Mouse (Mus musculus) 416B (cell line): ENCODE measurements around the gene Ccdc97.

Experiments used
- DNase-seq: peaks from one replicate; pipeline ENCODE4 v3.0.0; 2011; ENCODE audit warnings: low read depth

The Ccdc97 gene

DNA sequence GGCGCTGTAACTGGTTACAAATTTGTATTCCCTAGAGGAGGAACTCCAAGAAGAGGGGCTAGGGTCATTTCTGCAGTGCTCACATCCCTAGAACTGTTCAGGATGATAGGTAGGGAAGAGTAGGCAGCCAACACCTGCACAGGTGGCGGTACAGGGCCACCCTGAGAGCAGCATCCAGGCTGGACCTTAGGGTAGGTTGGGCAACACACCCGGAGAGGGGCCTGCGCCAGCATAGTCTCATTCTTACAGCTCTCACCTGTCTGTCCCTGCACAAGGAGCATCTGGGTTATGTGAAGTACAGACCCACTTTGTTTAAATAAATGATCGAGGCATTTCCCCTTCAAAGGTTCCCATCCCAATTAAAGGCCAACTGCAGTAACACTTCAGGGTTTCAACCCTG, 1.9 kb upstream of the Ccdc97 start:
- no peak for DNase-seq

DNA sequence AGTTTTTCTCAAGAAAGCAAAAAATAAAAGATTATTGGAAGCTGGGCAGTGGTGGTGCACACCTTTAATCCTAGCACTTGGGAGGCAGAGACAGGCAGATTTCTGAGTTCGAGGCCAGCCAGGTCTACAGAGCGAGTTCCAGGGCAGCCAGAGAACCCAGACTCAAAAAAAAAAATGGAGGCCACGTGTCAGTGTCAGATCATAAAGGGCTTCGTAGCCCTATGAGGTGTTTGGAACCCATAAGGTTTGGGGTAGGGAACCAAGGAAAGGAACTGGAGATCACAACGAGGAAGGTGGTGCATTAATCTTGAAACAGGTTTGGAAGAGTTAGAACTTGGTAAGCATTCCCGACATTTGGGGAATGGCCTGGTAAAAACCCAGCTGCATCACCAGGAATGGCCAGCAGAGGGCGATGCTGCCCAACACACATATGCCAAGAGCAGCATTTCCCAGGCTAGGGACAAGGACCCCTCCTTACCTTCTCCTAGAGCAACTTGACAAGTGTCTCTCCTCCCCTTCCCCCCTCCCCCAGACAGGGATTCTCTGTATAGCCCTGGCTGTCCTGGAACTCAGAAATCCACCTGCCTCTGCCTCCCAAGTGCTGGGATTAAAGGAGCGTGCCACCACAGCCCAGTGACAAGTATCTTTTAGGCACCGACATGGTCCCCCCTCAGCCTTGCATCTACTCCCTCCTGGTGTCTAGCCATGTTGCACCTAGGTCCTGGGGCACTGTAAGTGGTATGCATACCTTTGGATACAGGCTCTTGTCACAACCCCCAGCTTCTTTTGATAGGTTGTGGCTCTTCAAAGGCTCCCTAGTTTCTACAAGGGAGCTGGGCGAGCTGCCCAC, 1.1 kb upstream of the Ccdc97 start:
- DNase-seq = peak; percentile 81

DNA sequence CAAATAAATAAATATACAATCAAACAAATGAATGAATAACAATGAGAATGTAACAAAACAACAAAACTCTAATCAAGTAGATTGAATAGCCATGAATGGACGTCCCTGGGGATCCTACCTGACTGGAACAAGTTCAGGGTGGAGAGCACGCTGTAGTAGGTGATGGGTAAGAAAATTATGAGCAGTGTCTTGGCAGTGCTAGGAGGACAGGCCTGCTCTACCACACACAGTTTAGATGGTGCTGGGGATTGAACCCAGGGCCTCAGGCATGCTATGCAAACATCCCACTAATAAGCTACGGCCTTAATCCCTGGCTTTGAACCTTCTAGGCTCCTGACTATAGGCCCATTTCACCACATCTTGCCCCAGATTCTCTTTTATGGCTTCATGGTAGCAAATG, 1.4 kb downstream of the Ccdc97 start:
- DNase-seq = no peak

DNA sequence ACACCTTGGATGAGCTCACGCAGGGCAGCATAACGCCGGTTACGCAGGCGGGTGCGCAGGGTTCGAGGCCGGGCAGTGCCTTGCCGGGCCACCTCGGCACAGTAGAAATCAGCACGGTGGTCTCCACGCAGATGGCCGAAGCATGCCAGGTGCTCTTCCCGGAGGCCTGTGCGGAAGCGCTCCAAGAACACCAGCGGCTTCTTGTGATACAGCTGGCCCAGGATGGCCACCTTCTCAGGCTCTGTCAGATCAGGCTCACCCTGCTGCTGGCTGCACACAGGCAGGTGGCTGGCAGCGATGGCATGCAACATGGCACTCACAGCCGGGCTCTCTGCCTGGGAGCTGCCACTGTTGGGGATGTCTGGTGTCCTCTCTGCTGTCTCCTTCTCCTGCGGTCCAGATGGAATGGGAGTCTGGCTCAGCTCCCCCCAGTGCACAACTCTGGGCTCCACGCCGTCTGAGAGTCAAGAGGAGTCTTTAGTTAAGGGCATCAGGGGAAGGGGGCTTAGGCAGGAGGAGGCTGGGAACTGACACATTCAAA, 3.1 kb downstream of the Ccdc97 start:
- DNase-seq = no peak

DNA sequence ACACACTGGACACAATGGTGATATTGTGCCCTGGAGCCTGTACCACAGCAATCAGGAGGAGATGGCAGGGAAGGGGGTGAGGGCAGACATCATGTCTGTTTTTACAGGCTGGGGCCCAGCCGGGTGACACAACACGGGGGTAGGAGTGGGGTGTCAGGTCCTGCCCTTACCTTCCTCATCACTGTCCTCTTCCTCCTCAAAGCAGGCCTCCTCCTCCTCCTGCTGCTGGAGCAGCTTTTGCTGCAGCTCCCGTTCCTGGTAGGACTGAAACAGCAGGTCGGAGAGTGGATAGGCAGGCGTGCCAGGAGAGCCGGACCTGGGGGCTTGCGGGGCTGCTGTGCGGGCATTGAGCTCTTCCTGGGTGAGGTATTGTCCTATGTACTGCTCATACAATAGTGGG, 4.3 kb downstream of the Ccdc97 start:
- DNase-seq = no peak

DNA sequence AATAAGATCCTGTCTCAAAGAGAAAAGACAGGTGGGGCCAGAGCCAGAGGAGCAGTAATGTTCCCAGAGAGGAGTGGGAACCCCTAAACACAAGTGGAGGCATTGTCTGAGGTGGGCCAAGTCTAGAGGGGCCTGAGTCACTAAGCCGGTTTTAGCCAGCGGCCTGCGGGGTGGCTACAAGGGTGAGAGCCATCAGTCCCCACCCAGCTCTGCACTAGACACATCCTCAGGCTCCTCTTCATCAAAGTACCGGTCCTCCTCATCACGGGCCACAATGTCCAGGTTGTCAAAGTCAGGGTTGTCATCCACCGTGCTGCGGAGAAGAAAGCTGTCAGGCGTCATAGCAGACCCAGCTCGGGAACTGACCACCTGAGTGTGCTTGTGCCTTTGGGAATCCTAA, 6.1 kb downstream of the Ccdc97 start:
- no peak for DNase-seq

DNA sequence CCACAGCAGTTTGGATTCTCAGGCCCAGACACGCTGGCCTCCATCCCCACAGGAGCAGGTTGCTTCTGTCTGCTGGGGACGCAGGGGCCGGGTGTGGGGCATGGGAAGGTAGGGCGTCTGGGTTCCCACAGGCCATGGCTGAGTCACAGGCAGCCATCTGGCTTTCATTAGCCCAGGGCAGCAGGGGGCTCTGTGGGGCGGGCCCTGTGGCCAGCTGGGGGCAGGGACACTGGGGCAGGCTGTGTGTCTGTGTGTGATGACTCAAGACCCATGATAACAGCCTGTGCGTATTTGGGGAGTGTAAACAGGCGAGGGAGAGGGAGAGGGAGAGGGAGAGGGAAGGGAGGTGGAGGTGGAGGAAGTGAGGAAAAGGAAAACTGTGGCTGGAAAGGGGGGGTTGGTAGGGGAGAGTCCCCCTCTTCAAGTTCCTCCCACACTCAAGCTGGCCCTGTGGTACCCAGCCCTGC, 7.1 kb downstream of the Ccdc97 start:
- peak; percentile 94 for DNase-seq

DNA sequence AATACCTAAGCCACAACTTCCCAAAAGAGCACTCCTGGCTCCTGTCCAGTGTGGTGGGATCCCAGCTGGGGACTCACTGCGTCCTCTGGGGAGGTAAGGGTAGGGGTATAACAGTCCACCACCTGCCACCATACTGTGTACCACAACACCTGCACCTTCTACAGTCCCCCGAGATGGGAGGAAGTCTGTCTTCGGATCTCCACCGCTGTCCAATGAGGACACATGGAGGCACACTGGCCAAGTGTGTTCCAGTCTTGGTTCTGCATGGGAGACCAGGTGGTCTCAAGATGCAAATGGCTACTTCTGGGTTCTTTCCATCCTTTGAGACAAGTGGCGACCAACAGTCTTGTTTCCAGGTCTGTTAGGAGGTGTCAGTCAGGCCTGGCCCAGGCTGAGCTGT, 7.7 kb downstream of the Ccdc97 start:
- no peak for DNase-seq

DNA sequence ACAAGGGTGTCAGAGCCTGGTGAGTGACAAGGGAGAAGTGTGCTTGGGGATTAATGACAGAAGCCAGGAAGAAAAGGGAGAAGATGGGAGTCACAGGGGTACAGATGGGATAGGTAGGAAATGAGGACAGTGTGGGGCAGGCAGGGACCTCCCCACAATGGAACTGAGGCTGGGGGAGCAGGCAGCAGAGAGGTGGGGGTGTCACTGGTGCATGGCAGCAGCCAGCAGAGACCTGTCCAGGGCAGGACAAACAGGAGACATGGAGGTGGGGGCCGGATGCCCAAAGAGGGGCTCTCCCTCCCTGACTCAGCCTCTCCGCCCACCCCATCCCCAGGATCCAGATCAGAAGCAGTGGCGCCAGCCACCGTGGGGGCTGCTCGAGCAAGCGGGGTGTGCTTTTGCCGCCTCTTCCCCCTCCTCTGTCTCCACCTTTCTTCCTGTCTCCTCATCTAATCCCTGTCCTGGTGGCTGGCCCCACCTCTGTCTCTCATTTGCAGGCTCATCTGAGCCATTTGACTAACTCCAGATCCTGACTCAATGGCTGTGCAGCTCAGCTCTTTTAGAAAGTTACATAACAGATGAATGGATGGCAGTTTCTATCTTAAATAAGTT, 8.3 kb downstream of the Ccdc97 start:
- DNase-seq = no peak

DNA sequence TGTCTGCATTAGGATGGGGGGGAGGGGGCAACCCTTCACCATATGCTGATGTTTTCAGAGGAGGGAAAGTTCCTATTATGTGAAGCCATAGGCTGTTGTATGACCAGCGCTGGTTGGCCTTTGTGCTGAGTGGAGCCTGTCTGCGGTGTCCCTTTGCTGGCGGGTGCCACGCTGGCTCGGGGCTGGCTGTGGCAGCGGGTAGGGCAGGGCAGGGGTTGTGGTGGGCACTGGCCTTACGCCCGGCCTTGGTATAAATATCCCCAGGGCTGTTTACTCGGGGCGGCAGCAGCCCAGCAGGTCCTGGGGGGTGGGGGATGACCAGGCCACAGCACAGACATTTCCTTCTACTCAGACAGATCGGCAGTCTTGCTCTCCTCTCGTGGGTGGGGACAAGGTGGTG, 8.9 kb downstream of the Ccdc97 start:
- no peak for DNase-seq

DNA sequence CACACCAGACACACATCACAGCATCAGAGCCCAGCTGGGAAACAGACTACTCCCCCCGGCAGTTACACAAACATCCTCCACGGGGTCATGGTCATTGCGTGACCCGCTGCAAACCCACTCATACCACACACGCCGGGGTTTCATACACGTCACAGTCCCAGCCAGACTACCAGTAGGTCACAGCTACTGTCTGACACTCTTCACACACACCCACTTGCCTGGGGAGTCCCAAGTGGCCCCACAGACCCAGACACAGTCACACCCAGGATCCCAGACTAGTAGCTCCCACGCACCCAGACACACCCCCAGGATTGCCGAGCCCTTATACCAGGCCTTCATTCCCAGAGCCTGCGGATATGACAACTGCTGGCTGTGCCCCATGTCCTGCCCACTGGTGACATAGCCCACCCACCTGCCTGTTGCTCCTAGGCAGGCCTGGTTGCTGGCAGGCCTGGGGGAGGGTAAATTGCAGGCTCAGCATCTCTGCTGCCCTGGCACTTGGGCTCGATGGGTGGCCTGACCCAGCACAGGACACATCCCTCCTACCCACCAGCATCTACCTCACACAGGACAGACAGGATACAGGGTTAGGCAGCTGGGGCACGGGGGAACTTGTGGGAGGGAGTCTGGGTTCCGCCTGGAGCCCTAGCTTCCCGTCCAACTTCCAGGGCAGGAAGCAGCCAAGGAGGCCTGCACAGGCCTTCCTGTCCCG, 11.2 kb downstream of the Ccdc97 start:
- peak; percentile 40 for DNase-seq

DNA sequence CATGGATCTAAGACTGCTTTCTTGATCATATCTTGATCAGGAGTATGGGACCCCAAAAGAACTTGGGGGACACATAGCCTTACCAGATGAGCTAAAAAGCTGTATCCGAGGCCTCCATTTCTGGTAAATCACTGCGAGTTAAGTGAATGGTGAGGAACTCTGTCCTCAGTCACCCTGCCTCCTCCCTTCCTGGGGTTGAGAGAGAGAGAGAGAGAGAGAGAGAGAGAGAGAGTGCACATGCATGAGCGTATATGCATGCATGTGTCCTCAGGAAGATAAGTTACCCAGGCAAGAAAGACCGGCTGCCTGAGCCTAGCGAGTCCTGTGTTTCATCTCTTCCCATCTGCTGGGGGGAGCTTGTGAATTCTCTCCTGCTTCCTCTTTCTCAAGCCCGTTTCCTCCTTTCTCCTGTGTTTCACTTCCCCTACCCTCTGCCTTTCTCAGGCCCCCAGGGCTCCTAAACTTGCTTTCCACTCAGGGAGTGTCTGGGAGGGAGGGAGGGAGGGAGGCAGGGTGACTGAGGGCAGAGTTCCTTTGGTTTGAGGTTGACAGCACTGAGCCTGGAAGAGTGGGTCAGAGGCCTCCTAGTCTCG, 12.2 kb downstream of the Ccdc97 start:
- DNase-seq = no peak

DNA sequence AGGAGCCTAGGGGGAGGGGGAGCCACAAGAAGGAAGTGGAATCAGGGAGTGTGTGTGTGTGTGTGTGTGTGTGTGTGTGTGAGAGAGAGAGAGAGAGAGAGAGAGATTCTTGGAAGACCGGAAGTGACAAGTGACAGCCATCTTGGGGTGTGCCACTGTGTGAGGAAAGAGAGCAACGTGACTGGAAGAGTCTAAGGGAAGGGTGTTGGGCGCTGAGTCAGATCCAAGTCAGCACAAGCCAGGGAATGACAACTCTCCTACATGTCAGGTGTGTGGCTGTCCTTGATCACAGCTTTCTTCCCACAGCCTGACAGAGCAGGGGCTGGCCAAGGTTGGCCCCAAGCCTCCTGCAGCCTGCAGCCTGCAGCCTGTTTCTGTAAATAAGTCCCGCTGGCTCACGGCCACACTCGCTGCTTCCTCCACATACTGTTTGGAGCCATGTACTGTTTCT, 13.1 kb downstream of the Ccdc97 start:
- DNase-seq = no peak

DNA sequence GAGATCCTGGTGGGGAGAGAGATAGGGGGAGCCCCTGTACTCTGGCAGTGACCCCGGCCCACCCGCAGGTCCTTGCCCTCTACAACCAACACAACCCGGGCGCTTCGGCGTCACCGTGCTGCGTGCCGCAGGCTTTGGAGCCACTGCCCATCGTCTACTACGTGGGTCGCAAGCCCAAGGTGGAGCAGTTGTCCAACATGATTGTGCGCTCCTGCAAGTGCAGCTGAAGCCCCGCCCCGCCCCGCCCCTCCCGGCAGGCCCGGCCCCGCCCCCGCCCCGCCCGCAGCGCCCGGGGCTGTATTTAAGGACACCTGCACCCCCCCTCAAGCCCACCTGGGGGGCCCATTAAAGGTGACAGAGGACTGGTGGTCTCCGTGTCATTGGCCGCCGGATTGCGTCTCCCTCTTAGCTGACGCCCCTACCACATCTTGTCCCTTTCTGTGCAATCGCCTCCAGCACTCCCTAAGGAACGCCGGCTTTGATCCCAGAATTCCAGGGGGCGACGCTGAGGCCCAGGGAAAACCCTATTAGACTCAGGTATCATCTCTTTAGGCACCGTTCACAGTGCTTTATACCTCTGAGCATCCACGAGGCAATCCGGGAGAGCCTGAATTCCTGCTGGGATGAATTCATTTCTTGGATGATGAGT, 14.0 kb downstream of the Ccdc97 start:
- no peak for DNase-seq

DNA sequence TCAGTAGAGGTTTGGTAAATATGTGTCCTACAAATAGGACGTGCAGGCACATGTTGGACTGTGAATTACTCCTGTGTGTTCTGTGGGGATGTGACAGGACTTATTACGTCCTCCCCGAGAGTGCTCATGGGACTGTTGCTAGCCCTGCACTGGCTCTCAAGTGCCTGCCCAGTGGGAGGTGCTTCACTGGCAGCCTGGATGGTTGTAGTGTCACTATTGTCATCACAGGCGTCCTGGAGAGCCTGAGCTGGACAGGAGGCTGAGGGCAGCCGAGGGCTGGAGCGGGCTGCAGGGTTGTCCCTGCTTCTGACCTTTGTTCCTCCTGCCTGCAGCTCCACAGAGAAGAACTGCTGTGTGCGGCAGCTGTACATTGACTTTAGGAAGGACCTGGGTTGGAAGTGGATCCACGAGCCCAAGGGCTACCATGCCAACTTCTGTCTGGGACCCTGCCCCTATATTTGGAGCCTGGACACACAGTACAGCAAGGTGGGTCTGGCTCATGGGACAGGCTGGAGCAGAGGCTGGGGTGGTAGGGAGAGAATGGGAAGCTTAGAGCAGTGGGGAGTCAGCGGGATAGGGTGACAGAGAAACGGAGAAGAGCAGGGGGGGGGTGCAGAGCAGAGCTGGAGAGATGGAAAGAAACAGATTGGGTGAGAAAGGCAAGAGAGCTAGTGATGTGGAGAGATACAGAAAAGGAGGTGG, 14.9 kb downstream of the Ccdc97 start:
- no peak for DNase-seq

DNA sequence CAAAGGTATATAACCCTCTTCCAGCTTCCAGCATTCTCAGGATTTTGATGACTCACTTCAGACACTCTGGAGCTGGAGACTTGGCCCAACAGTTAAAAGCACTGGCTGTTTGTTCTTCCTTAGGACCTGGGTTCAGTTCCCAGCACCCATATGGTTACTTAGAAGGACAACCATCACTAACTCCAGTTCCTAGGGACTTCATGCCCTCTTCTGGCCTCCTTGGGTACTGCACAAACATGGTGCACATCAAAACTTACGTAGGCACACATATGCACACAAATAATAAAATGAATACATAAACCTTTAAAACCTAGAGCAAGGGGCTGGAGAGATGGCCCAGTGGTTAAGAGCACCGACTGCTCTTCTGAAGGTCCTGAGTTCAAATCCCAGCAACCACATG, 16.5 kb downstream of the Ccdc97 start:
- peak; percentile 62 for DNase-seq

DNA sequence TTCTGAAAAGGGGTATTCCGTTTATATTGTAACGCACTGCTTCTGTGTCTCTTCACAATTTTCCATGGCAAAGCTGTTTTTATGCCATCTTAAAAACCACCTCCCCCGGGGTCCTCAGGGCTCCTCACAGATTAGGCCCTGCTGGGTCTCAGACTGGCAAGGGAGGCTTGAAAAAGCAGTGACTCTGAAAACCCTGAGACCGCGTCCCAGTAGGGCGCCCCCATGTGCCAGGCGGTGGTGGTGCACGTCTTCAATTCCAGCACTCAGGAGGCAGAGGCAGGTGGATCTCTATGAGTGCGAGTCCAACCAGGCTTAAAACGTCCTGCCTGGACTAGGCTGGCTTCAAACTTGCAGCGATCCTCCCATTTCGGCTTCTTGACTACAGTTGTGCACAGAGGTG, 18.2 kb downstream of the Ccdc97 start:
- no peak for DNase-seq

DNA sequence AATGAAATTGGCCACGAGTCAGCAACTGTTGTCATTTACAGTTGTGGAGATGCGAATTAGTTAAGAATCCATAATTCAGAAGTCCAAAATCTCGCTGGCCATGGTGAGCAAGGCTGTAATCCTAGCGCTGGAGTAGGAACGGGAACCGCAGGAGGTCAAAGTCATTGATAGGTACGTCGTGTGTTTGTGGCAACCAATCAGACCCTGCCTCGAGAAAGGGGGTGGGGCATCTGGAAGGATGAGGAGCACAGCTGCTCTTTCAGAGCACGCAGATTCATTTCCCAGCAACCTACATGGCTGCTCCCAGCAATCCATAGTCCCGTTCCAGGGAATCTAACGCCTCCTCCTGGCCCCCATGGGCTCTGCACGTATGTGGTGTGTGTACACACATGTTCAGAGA, 19.0 kb downstream of the Ccdc97 start:
- DNase-seq = no peak

DNA sequence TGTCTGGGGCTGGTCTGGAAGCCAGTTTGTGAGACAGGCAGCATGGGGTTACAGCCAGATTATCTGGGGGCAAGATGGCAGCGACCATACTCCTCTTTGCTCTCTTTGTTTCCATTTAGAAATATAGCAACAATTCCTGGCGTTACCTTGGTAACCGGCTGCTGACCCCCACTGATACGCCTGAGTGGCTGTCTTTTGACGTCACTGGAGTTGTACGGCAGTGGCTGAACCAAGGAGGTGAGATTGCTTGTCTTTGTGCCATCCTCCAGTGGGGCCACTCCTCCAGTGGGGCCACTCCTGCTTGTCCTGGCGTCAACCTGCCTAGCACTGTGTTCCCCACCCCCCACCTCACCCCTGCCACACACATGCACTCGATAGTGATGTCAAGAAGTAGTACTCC, 24.8 kb downstream of the Ccdc97 start:
- DNase-seq = no peak

DNA sequence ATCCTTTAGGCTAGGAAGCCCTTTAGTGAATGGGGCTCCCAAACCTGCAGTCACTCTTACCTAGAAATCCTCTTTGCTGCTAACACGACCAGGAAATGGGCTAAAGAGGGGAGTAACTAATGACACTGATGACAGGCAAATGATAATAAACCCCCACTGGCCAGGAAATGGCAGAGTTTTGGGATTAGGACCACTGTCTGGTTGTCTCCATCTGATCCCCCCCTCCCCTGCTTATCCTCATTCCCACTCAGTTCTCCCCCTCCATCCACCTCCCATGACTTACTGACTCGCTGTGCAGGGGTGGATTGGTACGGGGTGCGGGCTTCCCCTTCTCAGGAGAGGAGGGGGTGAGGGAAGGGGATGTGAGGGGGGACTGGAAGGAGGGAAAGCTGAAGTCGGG, 28.8 kb downstream of the Ccdc97 start:
- DNase-seq = no peak

DNA sequence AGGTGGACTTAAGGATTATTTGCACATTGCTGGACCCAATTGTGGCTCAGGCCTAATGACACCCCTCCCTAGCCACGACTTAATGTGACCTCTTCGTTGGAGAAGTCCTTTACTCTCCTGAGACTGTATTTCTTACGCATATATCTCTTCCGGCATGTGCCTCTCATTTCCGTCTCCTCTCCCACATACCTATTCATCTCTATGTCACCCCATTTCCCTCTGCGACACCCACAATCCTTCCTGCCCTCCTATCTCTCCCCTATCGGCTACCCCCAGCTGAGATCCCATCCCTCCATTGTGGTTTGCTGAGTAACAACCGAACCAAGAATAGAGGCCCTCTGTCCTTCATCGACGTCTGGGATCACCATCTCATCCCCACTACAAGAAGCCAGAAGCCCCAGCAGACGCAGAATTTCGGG, 29.3 kb downstream of the Ccdc97 start:
- peak; percentile 96 for DNase-seq
